Mouse (Mus musculus) stomach, adult 2 months (tissue): ENCODE data around the gene Fubp3. TPM values are rescaled to one million over a fixed set of nuclear protein-coding genes. Genes with fewer than 3 reads are reported as not detected.

Source experiments
- polyA plus RNA-seq: library from polyadenylated mRNA; depleted of rRNA; stranded (reverse); fragments of >200 nt; gene quantifications from 2 replicates; pipeline ENCODE4 v1.2.3, GENCODE M21; 2012; rRNA removed

Gene Fubp3
- 19.8 and 20.7 TPM in 2 replicates for polyA plus RNA-seq

DNA sequence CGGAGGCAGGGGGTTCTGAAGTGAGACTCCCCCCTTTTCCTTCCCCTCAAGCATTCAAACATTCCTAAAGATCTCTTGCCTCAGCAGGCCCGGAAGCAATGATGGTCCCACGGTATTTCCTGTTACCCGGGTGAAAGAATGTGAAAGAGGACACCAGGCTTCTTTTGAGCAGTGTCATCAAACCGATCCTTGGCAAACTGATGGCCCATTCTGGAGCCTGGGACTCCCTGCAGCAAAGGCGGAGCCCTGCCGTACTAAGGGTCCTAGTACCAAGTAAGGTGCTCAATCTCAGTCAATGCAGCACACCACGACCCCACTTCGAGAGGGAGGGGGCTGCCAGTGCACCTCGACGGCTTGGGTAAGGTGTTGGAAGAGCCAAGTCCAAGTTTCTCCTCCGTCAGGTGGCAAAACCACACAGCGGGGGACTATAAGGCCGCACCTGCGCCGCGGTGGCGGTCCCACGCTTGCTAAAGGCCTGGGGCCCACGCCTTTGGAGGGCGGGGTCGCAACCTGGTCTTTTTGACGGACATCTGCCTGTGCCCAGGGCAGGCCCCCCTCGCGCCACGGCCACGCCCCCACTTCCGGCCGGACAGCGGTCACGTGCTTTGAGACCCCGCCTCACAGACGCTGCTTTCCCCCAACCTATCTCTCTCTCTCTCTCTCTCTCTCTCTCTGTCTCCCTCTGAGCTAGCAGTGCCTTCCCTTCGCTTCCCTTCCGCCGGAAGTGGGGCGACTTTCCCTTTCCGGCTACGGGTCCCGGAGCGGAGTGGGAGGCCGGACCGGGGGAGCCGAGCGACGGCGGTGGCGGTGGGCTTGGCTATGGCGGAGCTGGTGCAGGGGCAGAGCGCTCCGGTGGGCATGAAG is at the start of gene Fubp3:
TSS of gene Fubp3 (plus strand) at position 601 of the 864 bp plus-strand sequence.

DNA sequence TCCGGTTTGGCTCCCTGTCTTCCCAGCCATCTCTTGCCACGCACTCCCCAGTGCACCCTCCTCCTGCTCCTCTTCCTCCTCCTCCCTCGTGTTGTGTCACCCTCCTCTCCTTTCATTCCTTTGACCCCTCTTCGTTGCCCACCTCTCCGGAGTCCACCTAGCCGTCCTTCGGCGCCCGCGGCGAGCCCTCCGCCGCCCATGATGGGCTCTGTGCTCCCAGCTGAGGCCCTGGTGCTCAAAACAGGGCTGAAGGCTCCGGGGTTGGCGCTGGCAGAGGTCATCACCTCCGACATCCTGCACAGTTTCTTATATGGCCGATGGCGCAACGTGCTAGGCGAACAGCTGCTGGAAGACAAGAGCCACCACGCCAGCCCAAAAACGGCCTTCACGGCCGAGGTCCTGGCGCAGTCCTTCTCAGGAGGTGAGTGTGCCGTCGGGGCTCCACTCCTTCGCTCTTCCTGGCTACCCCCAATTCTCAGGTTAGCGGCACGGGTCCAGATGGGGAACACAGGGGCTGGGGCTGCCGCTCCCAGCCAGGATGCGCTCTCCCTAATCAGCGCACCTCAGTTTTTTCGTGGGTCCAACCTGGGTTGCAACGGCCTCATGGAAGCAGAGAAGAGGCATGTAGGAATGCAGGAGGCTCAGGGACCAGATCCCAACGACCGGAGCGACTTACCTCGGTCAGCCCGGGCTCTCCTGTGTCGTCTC is 67.6 kb downstream of the Fubp3 start, which contains the start of gene Prdm12:
TSS of gene Prdm12 (plus strand) at position 137 of the 708 bp plus-strand sequence.

Other genes starting within 250 kb of the Fubp3 start
- gene Ass1, start 102.4 kb upstream of the Fubp3 start, polyA plus RNA-seq = 6.9 and 7.0 TPM in 2 replicates
- gene Prdm12, start 67.4 kb downstream of the Fubp3 start, polyA plus RNA-seq = not detected in 2 replicates
- 1.2 and 2.0 TPM in 2 replicates for gene Exosc2, start 98.1 kb downstream of the Fubp3 start, polyA plus RNA-seq
- 19.6 and 23.1 TPM in 2 replicates for gene Abl1, start 115.7 kb downstream of the Fubp3 start, polyA plus RNA-seq
- gene Qrfp, start 237.9 kb downstream of the Fubp3 start, polyA plus RNA-seq = not detected in 2 replicates